Mouse (Mus musculus): ENCODE data around the gene Tnnc2.
"Not testable (repeated sequence)": the region's sequence is repeated elsewhere in the genome, so short reads cannot be mapped to it uniquely, and the experiment has no call there.

Tnnc2 gene

GRCm38 (mm10) chr2:164779481-164780086 is at the start of gene Tnnc2:
Gene Tnnc2 (minus strand): TSS chr2:164779967.
- DNase-seq: no peak

GRCm38 (mm10) chr2:164829090-164829489 is 49.3 kb upstream of the Tnnc2 start:
- DNase-seq: no peak

DNA sequence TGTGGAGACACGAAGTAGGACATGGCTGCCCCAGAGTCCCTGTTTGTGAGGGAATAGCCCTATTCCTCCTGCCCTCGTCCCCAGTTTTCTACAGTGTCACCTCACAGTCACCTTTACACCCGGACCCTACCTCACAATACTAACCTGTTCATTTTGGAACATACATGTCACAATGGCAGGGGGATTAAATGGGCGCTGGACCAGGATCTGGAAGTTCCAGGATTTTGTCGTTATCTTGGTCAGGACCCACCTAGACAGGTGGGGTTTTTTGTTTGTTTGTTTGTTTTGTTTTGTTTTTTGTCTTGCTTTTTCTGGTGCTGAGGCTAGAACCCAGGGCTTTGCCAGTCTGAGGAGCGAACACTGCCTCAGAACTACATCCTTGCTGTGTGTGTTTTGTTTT is 48.7 kb upstream of the Tnnc2 start, which contains the start of gene Spata25:
Gene Spata25, minus strand, starts transcription at position 101 of the 400 bp plus-strand sequence.
- DNase-seq: no peak

- no peak for DNase-seq
Measured at GRCm38 (mm10) chr2:164827146-164827850, 47.5 kb upstream of the Tnnc2 start.

DNA sequence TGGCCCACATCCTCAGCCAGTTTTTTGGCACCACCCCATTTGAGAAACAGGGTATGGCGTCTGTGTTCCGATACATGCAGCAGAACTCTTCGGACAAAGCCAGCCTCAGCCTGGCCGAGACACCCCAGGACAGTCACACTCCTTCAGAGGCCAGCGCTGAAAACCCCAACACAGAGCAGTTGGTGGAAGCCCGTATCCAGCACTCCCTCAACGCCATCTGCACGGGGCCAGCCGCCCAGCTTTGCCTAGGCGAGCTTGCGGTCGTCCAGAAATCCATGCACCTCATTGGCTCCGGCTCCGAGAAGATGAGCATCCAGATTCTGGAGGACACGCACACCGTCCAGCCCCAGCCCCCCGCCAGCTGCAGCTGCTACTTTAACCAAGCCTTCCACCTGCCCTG is 45.8 kb upstream of the Tnnc2 start:
- DNase-seq: no peak

GRCm38 (mm10) chr2:164823969-164824368 is 44.2 kb upstream of the Tnnc2 start:
- DNase-seq: no peak

DNA sequence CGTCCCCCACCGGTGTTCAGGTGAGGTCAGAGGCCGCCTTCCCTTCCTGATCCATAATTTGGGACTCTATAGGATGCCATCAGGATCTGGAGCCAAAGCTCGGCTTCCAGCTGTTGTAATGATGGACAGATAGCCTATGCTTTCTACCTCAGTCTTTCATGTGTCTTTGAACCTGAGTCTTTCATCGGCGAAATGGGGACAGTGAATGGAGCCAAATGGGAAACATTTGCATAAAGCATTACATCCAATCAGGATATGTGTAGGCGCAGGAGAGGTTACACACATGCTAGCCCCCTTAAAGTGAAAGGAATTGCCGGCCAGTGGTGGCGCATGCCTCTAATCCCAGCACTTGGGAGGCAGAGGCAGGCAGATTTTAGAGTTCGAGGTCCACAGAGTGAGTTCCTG is 43.4 kb upstream of the Tnnc2 start:
- peak in 1 of 2 experiments; percentile 34 for DNase-seq

- DNase-seq: peak; percentile 100
Measured at GRCm38 (mm10) chr2:164822636-164823165, 42.9 kb upstream of the Tnnc2 start, which contains the start of gene Zswim1. Gene Zswim1 (plus strand): TSS chr2:164822686.

DNA sequence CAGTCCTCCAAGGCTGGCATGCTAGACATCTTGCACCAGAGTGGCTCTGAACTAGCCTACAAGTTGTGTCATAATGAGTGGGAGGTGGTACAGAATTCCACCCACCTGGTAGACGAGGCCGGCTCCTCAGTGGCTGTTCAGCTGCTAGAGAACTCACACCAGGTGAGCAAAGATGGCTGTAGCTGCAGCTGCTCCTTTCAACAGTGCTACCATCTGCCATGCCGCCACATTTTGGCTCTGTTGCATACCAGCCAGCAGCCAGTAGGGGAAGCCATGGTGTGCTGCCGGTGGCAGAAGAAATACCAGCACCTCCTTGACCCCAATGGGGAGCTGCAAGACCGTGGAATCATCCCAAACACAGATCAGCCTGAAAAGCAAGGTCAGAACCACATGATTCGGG is 41.3 kb upstream of the Tnnc2 start:
- DNase-seq: no peak

- DNase-seq: no peak
Measured at GRCm38 (mm10) chr2:164817703-164818102, 37.9 kb upstream of the Tnnc2 start.

DNA sequence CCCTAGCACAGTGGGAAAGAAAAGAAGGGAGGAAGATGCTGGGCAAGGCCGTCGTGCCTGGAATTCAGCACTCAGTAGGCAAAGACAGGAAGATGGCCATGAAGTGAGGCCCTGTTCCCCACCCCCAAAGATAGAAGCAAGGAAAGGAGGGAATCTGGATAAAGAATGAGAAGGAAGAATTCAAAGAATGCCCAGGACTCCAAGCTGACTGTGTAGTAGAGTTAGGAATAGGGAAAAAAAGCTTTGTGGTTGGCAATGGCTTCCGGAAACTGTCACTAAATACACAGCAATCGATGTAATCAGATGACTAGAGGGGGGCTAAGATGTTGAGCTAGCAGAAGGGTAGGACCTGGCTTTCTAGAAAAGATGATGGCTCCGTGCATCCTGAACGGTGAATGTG is 37.4 kb upstream of the Tnnc2 start:
- DNase-seq: no peak

- DNase-seq: no peak
Measured at GRCm38 (mm10) chr2:164815821-164816220, 36.1 kb upstream of the Tnnc2 start.

DNA sequence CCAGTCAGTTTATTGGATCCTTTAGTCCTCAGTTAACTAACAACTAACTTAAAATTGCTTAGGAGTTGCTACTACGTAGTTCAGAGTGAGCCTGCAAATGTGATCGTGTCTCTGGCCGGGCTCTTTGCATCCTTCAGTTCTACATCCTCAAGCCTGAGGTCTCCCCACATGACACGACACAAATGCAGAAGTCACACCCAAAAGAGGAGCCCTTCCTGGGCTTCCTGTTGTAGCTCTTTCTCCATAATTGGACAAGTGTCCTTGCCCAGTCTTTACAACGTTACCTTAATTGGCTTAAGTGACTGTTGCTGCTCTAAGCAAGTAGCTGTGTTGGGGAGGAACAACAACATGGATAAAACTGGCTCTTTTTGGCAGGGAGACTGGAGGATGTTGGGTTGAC is 35.6 kb upstream of the Tnnc2 start:
- no peak for DNase-seq

GRCm38 (mm10) chr2:164813557-164813956 is 33.8 kb upstream of the Tnnc2 start:
- peak in 1 of 2 experiments; percentile 32 for DNase-seq

- peak; percentile 48 to 55 for DNase-seq
Measured at GRCm38 (mm10) chr2:164806614-164807013, 26.8 kb upstream of the Tnnc2 start.

DNA sequence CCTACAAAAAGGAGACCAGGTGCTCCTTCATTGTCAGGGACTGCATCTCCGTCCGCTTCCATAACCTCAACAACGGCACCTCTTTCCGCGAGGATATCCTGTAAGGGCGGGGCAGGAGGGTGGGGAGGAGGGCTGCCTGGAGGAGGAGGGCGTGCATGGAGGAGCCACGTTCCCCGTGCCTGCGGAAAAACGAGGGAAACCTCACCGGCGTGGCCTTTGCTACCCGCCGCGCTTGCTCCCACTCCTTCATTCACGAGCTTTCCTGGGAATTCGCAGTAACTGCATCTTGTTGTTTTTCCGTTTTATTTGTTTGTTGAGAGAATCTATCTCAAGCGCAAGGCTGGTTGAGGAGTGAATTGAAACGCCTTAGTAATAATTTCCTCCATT is 25.6 kb upstream of the Tnnc2 start:
- DNase-seq: no peak

DNA sequence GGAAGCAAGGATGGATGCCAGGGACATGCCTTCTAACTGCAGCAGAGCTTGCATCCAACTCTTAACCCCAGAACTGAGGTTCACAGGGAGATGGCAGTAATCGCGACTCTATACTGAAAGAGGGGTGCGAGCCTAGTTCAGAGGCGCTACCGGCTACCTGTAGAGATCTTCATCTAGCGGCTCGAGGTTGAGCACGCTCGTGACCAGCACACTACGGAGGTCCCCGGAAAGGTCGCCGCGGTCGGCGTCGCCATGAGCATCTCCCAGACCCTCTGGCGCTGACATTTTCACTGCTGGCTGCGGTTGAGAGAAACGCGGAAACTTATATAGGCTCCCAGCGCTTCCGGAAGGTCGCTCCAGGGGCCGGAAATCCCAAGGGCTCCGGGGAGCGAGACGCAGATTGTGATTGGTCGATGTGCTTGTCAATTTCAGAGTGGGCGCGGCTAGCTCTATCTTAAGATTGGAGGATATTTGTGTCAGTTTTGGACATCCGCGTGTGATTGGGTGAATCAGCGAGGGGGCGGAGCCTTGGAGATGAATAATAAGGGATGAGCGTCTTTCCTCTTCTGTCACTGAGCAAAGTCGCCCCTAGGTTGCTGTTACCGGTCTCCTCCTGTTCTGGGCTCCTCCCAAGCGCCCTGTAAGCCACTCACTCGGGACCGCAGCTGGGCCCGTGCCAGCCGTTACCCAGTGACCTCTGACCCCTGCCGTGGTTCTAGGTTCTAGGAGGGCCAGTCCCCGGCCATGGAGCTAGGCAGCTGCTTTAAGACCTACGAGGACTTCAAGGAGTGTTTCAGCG is 25.0 kb upstream of the Tnnc2 start, which contains the start of the genes Acot8 and Zswim3:
Gene Acot8, minus strand, starts transcription at position 350 of the 799 bp plus-strand sequence.
Gene Zswim3, plus strand, starts transcription at position 566 of the 799 bp plus-strand sequence.
- peak; percentile 96 to 99 for DNase-seq

DNA sequence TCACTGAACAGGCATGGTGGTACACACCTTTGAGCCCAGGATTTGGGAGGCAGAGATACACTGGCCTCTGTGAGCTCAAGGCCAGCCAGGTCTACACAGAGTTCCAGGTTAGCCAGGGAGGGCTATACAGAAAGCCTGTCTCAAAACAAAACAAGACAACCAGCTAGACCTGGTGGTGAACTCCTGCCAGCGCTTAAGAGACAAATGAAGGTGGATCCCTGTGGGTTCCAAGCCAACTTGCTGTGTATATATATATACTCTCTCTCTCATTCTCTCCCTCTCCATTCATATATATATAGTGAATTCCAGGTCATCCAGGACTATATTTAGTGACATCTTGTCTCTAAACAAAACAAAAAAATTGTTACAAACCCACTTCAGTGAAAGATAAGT is 24.1 kb upstream of the Tnnc2 start:
- no peak for DNase-seq

DNA sequence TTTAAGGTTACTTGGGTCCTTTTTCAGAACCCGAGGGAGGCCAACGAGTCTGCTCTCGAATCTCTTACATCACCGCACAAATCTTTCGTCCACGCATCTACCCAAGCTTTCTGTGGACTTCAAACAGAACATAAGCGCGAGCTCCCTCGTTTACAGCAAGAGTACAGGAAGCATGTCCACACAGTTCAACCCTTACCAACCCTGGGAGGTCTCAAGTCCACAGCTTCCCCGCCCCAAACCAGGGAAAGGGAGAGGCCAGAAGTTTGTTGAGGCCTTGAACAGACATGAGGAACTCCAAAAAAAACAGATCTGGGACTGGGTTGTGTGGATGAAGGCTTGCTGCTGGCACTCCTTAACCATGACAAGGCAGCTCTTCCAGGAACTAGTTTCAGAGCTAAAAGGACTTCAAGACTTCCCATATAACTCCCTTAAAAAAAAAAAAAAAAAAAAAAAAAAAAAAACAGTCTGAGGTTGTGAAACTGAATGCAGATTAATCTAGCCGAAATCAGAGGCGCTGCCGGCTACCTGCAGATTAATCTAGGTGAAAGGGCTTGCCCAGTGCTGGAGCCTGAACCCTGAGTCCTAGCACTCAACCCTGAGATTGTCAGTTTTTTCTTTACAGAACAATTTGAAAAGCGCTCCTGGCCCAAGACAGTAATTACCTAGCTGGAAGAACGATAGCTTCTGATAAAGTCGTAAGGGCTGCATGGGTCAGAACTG is 23.6 kb upstream of the Tnnc2 start:
- DNase-seq: peak; percentile 45 to 48

DNA sequence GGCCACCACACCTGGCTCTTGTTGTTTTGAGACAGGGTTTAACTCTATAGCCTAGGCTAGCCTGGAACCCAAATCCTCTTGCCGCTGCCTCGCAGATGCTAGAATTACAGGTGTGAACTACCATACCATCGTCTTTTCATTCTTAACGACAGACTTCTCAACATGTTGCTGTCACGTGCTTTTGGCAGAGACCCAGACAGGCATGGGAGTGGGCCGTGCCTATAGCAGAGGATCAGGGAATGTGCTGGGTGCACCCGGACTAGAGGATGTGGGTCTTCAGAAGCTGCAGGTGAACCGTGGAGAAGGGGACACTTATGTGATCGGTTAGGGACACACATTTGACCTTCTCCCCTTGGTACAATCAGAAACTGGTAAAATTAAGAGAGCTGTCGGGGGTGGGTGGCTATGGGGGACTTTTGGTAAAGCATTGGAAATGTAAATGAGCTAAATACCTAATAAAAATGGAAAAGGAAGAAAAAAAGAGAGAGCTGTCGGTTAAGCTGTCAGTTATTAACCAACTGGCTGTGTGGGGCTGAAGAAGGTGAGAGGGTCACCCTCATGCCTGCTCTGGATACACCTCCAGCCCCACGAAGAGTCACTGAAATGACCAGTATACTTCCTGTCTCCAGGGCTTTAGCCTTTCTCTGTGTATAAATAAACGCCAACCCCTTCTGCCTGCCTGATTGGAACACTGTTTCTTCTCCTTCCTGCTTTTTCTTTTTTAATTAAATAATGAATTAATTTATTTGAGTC is 20.7 kb upstream of the Tnnc2 start:
- peak in 1 of 2 experiments; percentile 58 for DNase-seq

DNA sequence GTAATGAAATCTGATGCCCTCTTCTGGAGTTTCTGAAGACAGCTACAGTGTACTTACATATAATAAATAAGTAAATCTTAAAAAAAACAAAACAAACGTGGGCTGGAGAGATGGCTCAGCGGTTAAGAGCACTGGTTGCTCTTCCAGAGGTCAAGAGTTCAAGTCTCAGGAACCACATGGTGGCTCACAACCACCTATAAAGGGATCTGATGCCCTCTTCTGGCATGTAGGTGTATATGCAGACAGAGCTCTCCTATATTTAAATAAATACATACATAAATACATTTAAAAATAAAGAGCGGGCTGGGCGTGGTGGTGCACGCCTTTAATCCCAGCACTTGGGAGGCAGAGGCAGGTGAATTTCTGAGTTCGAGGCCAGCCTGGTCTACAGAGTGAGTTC is 18.8 kb upstream of the Tnnc2 start:
- DNase-seq: not testable (repeated sequence)

DNA sequence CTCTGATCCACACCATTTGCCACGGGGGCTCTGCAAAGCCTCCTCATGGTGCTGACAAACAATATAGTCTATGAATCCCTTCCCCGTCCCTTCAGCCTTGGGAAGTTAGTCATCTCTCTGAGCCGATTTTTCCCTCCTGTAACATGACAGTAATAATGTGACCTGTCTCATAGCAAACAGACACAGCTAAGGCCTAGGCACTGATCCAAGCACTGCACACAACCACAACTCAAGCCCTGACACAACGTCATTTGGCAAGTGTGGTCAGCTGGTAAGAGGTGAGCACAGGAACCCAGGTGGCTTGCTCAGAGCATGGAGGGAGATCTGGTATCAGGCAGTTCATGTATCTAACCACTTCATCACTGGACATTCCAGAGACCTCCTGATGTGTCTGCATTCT is 16.1 kb upstream of the Tnnc2 start:
- DNase-seq: no peak

Data from kidney, postnatal 36 days (tissue).